Mouse (Mus musculus) erythroblast, adult 5-6 weeks (primary cell): ENCODE data around the gene Ncstn. TPM values are rescaled to one million over a fixed set of nuclear protein-coding genes. Genes with fewer than 3 reads are reported as not detected.
A peak's percentile ranks its signal among the peaks of the same experiment; 100 is the strongest.

Experiments
- ATAC-seq: replicated peaks from 2 replicates; pipeline ENCODE4 v1.8.0; 2016; ENCODE audit warnings: moderate number of reproducible peaks, mild to moderate bottlenecking, moderate TSS enrichment, inconsistent platforms; ENCODE audit not compliant: poor library complexity, low FRiP score, severe bottlenecking
- total RNA-seq, 2 experiments: library from RNA; stranded (forward) in 1 of 2; stranded (reverse) in 1 of 2; fragments of 150-400 nt in 1 of 2; fragments of 200-764, 138-1000 nt in 1 of 2; gene quantifications; 2 replicates each; pipeline versions ENCODE4 v1.2.3 to v1.2.4; 2015 to 2017; ENCODE audit warnings: low replicate concordance in 2 of 2

The Ncstn gene
- 19.0 and 28.8 TPM in 2 replicates for total RNA-seq (2015; ENCODE audit: low replicate concordance)
- 16.7 and 20.1 TPM in 2 replicates for total RNA-seq (2017; ENCODE audit: low replicate concordance)

- peak; percentile 97 for ATAC-seq
Measured at GRCm38 (mm10) chr1:172082101-172082898, at the start of gene Ncstn, which contains the start of gene Copa. Gene Ncstn (minus strand): TSS chr1:172082795. Gene Copa (plus strand): TSS chr1:172082529.

- no peak for ATAC-seq
Measured at GRCm38 (mm10) chr1:172132319-172132718, 49.7 kb upstream of the Ncstn start.

DNA sequence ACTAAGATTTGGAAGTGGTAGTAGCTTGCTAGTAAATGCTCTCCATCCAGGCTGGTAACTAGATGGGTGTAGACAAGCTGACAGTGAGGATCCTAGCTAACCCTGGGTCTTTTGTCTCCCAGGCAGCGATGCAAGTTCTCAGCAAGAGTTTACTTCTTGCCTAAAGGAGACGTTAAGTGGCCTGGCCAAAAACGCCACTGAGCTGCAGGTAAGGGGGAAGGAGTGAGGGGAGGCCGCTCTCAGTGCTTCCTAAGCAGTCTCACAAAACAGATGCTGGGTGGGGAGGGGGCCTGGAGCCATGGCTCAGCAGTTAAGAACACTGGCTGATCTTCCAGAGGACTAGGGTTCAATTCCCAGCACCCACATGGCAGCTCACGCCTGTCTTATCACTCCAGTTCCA, 47.2 kb upstream of the Ncstn start:
- ATAC-seq: no peak

GRCm38 (mm10) chr1:172129108-172129507, 46.5 kb upstream of the Ncstn start:
- ATAC-seq: no peak

GRCm38 (mm10) chr1:172128563-172128962, 46.0 kb upstream of the Ncstn start:
- no peak for ATAC-seq

DNA sequence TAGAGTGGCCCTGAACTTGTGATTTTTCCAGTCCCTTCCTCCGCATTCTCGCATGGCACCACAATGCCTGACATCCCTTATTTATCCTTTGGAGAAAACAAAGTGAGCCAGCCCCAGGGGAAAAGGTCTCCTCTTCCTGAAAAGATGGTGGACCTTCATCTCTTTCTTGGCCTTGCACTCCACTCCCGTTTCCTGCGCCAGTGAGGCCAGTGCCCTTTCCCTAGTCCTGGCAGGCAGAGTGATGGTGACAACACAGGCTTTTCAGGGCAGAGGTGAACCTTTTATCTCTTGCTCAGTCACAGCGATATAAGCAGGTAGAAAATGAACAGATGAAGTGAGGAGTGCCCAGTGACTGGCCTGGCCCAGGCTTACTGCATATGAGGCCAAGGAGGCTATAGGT, 44.9 kb upstream of the Ncstn start:
- ATAC-seq: 0 out of 2 replicates have a peak, but pooled peaks have one; percentile 15

GRCm38 (mm10) chr1:172126376-172127347, 44.1 kb upstream of the Ncstn start, which contains the start of gene Pex19:
Gene Pex19 (plus strand): TSS chr1:172126755.
- peak; percentile 95 for ATAC-seq

GRCm38 (mm10) chr1:172124572-172124971, 42.0 kb upstream of the Ncstn start:
- no peak for ATAC-seq

GRCm38 (mm10) chr1:172122671-172123070, 40.1 kb upstream of the Ncstn start:
- no peak for ATAC-seq

GRCm38 (mm10) chr1:172119720-172120119, 37.1 kb upstream of the Ncstn start:
- peak; percentile 79 for ATAC-seq

- no peak for ATAC-seq
Measured at GRCm38 (mm10) chr1:172119100-172119499, 36.5 kb upstream of the Ncstn start.

- no peak for ATAC-seq
Measured at GRCm38 (mm10) chr1:172116948-172117347, 34.4 kb upstream of the Ncstn start.

GRCm38 (mm10) chr1:172107777-172108477, 25.3 kb upstream of the Ncstn start:
- no peak for ATAC-seq

GRCm38 (mm10) chr1:172105101-172105500, 22.5 kb upstream of the Ncstn start:
- no peak for ATAC-seq

GRCm38 (mm10) chr1:172103619-172104018, 21.0 kb upstream of the Ncstn start:
- no peak for ATAC-seq

DNA sequence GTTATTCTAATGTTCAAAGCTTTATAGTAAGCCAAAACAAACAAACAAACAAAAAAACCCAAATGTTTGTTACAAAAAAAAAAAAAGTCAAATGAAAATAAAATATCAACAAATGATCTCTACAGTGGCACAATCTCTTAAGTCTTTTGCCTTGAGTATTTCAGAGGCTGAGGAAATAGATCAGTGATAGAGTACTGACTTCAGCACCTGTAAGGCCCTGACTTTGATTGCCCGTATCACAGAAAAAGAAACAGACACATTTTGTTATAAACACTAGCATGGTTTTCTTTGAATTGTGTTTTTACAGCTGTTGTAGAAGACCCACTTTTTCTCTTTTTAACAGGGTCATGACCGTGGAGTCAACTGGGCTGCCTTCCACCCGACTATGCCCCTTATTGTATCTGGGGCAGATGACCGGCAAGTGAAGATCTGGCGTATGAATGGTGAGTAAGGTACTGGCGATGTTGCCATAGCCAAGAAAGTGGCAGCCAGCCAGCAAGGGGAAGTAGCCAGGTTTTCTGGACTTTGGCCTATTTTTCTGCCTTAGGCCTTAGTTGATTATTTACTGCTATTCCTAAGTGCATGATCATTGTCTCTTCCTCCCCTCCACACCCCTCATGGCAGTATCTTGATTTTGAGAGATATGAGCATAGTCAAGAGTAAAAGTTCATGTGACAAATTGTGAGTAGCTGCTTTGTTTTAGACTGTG, 16.9 kb upstream of the Ncstn start:
- ATAC-seq: no peak

- ATAC-seq: no peak
Measured at GRCm38 (mm10) chr1:172095202-172095601, 12.6 kb upstream of the Ncstn start.

- no peak for ATAC-seq
Measured at GRCm38 (mm10) chr1:172094295-172094694, 11.7 kb upstream of the Ncstn start.

DNA sequence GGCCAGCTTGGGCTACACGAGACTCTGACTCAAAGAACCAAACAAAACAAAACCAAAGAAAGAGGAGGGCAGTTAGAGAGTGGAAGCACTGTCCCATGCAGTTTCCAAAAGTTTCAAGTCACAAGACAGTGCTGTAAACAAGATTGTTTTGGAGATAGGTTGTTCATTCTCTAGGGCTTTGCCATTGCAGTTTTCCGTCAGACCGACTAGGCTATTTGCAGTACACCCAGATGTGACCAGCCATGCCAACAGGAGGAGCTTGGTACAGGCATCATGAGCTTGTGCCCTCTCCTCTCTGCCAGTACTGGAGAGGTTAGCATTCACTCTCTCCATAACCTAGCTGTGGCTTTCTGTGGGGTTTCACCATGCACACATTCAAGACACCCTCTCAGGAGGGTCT, 10.9 kb upstream of the Ncstn start:
- no peak for ATAC-seq
